Mouse (Mus musculus): ENCODE results near the gene Olfr1453. TPM values are rescaled to one million over a fixed set of nuclear protein-coding genes. Genes with fewer than 3 reads are reported as not detected.

Gene Olfr1453
- not detected in 2 replicates for polyA plus RNA-seq (2012; rRNA removed)

GRCm38 (mm10) chr19:13028227-13028626 is at the start of gene Olfr1453:
Olfr1453 (minus strand) TSS chr19:13028327.

DNA sequence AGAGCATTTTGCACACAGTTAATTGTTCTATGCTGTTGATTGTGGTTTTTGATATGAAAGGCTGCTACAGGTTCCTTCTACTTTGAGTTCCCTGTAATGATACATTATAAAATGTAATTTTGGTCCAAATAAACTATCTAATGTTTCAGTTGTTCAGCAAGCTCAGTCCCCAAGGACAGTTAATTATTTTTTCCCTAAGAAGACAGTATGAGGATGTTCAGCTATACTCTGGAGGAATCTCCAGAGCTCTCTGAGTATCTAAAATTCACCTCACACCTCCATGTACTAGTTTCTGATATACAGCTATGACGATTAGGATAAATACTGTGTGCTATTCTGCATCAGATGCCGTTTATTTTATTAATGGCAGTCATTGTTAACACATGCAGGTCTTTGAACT is 32.2 kb upstream of the Olfr1453 start, which contains the start of gene Olfr1454:
Olfr1454 (plus strand) TSS at position 301 of the 400 bp plus-strand sequence.

DNA sequence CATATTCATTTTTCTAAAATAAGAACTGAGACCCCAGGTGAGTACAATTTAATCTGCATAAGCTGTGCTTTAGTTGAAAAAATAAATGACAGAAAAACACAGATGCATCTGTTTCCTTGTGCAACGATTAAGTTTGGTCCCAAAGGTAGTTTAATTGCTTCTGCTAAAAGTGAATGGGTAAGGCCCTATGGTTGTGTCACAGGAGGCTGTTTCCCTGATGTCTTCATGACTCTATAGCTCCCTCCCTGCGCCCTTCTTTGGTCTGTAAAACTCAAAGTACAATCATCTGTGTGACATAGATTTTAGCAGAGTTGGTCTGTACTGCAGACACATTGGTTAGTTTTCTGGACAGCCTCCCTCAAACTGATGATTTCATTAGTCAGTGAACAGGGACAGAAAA is 33.4 kb downstream of the Olfr1453 start, which contains the start of gene Olfr1451:
Olfr1451 (plus strand) TSS at position 301 of the 400 bp plus-strand sequence.

Other genes starting within 250 kb of the Olfr1453 start
- 35.9 and 40.1 TPM in 2 replicates for gene Zfp91, start 232.2 kb downstream of the Olfr1453 start, polyA plus RNA-seq (2012; rRNA removed)
- 1.6 and 2.0 TPM in 2 replicates for gene Lpxn, start 232.1 kb downstream of the Olfr1453 start, polyA plus RNA-seq (2012; rRNA removed)
- gene Gm5244, start 181.6 kb downstream of the Olfr1453 start, polyA plus RNA-seq (2012; rRNA removed): not detected in 2 replicates
- gene Olfr1444, start 171.0 kb downstream of the Olfr1453 start, polyA plus RNA-seq (2012; rRNA removed): not detected in 2 replicates
- gene Olfr1445, start 144.5 kb downstream of the Olfr1453 start, polyA plus RNA-seq (2012; rRNA removed): not detected in 2 replicates
- not detected in 2 replicates for gene Olfr1446, start 134.8 kb downstream of the Olfr1453 start, polyA plus RNA-seq (2012; rRNA removed)
- not detected in 2 replicates for gene Olfr1447, start 124.6 kb downstream of the Olfr1453 start, polyA plus RNA-seq (2012; rRNA removed)
- gene Olfr1448, start 103.9 kb downstream of the Olfr1453 start, polyA plus RNA-seq (2012; rRNA removed): not detected in 2 replicates
- not detected in 2 replicates for gene Olfr1449, start 97.5 kb downstream of the Olfr1453 start, polyA plus RNA-seq (2012; rRNA removed)
- gene Olfr1450, start 78.1 kb downstream of the Olfr1453 start, polyA plus RNA-seq (2012; rRNA removed): not detected in 2 replicates
- gene Olfr1451, start 33.3 kb downstream of the Olfr1453 start, polyA plus RNA-seq (2012; rRNA removed): not detected in 2 replicates
- not detected in 2 replicates for gene Olfr1454, start 32.3 kb upstream of the Olfr1453 start, polyA plus RNA-seq (2012; rRNA removed)
- gene Olfr1457, start 69.6 kb upstream of the Olfr1453 start, polyA plus RNA-seq (2012; rRNA removed): not detected in 2 replicates
- not detected in 2 replicates for gene Olfr1458, start 78.4 kb upstream of the Olfr1453 start, polyA plus RNA-seq (2012; rRNA removed)
- 0.01 TPM in 1 of 2 replicates, not detected in the other for gene Olfr1459, start 121.2 kb upstream of the Olfr1453 start, polyA plus RNA-seq (2012; rRNA removed)
- not detected in 2 replicates for gene Olfr1461, start 134.7 kb upstream of the Olfr1453 start, polyA plus RNA-seq (2012; rRNA removed)
- not detected in 2 replicates for gene Olfr1462, start 157.4 kb upstream of the Olfr1453 start, polyA plus RNA-seq (2012; rRNA removed)
- not detected in 2 replicates for gene Olfr1463, start 203.0 kb upstream of the Olfr1453 start, polyA plus RNA-seq (2012; rRNA removed)